Mouse (Mus musculus): Measurements from ENCODE around the gene Olfr481. TPM values are rescaled to one million over a fixed set of nuclear protein-coding genes. Genes with fewer than 3 reads are reported as not detected.

The Olfr481 gene
- not detected in 2 replicates for total RNA-seq (2017)

DNA sequence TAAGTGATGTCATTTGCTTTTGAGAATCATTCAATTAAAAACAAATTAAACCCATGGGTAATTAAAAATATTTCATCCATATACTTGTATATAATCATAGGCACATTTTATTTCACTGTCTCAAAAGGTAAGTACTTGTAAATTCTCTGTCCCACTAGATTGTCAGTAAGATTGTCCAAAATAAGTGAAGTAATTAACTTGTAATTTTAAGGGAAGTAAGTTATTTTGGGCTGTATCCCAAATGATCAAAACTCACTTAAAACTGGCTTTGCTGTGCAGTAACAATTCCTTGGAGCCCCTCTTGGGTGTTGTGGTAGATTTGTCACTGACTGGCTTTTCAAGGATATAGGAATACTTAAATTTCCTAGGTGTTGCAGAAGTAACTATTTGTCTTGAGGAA is at the start of gene Olfr481:
Gene Olfr481, plus strand, starts transcription at position 301 of the 400 bp plus-strand sequence.
- ATAC-seq (ENCODE audit: extremely low read depth, insufficient number of reproducible peaks, low FRiP score, poor library complexity, severe bottlenecking): no peak

DNA sequence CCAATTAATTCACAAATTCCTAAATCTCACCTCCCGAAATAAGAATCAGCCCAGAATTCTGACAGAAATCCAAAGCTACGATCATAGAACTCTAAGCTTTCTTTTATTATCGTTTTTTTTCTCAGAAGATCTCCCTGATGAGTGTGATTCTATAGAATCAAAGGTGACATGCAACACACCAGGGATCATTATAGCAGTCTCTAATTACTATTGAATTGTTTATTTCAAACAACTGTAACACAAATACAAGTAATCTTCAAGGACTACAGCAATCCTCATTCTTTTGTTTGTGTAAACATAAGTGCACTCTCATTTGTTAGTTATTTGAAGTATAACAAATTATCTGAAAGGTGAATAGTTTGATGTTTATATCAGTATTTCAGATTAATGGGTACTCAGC is 45.8 kb upstream of the Olfr481 start, which contains the start of gene Olfr478:
Gene Olfr478, minus strand, starts transcription at position 101 of the 400 bp plus-strand sequence.
- no peak for ATAC-seq (ENCODE audit: extremely low read depth, insufficient number of reproducible peaks, low FRiP score, poor library complexity, severe bottlenecking)

DNA sequence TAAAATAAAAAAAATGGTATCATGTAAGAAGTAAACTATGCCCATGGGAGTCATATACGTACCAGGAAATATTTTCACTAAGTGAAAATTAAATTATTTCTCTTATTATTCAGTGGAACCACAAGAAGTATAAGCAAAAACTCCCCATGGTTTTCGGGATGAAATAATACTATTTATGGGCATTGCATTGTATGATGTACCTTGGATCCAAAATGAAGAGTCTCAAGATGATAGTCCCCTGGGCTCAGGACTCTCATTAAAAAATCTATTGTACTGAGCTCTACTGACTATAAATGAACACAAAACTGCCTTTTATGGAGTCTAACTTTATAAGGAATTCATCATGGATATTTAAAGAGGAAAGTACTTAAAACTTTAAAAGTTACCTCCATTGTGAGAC is 29.3 kb upstream of the Olfr481 start, which contains the start of gene Olfr479:
Gene Olfr479, plus strand, starts transcription at position 301 of the 400 bp plus-strand sequence.
- ATAC-seq (ENCODE audit: extremely low read depth, insufficient number of reproducible peaks, low FRiP score, poor library complexity, severe bottlenecking): no peak

DNA sequence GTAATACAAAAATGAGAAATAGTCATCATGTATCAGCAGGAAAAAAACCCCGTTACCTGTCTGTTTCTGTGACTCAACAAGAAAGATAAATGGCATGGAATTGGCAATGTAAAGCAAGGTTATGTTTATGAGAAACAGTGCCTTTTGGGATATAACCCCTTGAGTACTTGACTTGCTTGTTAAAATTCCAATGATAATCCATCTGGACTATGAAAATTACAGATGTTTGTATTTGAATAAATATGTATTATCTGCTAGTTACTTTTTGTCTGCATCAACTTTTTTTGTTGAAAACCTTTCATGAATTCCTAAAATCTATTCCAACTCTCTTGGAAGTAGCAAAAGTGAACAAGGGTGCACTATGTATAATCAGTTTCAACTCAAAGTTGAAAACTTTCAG is 12.4 kb upstream of the Olfr481 start, which contains the start of gene Olfr480:
Gene Olfr480, minus strand, starts transcription at position 101 of the 400 bp plus-strand sequence.
- no peak for ATAC-seq (ENCODE audit: extremely low read depth, insufficient number of reproducible peaks, low FRiP score, poor library complexity, severe bottlenecking)

- ATAC-seq (ENCODE audit: extremely low read depth, insufficient number of reproducible peaks, low FRiP score, poor library complexity, severe bottlenecking): no peak
Measured at GRCm38 (mm10) chr7:108097486-108097885, 17.8 kb downstream of the Olfr481 start, which contains the start of gene Olfr482. Olfr482 (minus strand) TSS chr7:108097586.

GRCm38 (mm10) chr7:108100549-108100948 is 20.9 kb downstream of the Olfr481 start, which contains the start of gene Olfr483:
Olfr483 (plus strand) TSS chr7:108100849.
- no peak for ATAC-seq (ENCODE audit: extremely low read depth, insufficient number of reproducible peaks, low FRiP score, poor library complexity, severe bottlenecking)

- no peak for ATAC-seq (ENCODE audit: extremely low read depth, insufficient number of reproducible peaks, low FRiP score, poor library complexity, severe bottlenecking)
Measured at GRCm38 (mm10) chr7:108120681-108121080, 41.0 kb downstream of the Olfr481 start.

DNA sequence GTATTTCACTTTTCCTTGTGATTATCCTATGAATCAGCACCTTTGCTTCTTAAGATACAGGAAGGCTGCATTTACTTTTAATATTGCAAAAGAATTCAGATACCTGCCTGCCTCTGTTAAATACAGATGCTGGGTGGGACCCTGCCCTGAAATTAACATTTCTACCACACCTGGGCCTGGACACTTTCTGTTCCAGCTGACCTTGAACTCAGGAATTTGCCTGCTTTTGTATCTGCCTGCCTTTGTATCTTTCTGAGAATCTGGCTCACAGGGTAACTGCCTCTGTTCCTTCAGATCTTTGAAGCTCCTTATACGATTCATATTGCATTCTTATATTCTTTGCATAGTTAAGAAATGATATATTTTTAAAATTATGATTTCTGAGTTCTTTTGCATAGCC is 41.8 kb downstream of the Olfr481 start:
- no peak for ATAC-seq (ENCODE audit: extremely low read depth, insufficient number of reproducible peaks, low FRiP score, poor library complexity, severe bottlenecking)

DNA sequence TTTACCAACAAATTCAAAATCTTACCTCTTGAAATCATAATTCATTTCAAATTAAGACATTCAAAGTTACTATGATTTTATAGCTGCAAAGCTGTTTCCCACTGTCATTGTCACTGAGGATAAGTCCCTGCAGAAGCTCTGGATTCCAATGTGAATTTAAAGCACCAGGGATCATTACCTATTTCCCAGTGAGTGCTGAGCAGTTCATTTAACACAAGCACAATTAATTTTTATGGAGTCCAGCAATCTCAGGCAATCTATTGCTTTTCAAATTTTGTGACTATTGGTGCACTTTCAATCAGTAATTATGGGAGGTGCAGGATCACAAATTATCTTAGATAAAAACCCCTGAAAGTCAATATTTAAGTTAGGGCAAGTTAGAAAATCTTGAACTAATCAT is 47.7 kb downstream of the Olfr481 start, which contains the start of gene Olfr484:
Gene Olfr484, minus strand, starts transcription at position 101 of the 400 bp plus-strand sequence.
- no peak for ATAC-seq (ENCODE audit: extremely low read depth, insufficient number of reproducible peaks, low FRiP score, poor library complexity, severe bottlenecking)

Other genes starting within 250 kb of the Olfr481 start
- not detected in 2 replicates for gene Olfr470, start 232.4 kb upstream of the Olfr481 start, total RNA-seq (2017)
- gene Olfr472, start 182.0 kb upstream of the Olfr481 start, total RNA-seq (2017): not detected in 2 replicates
- gene Olfr473, start 149.4 kb upstream of the Olfr481 start, total RNA-seq (2017): not detected in 2 replicates
- gene Olfr474, start 125.2 kb upstream of the Olfr481 start, total RNA-seq (2017): not detected in 2 replicates
- gene Olfr476, start 115.1 kb upstream of the Olfr481 start, total RNA-seq (2017): not detected in 2 replicates
- not detected in 2 replicates for gene Olfr477, start 93.2 kb upstream of the Olfr481 start, total RNA-seq (2017)
- gene Olfr478, start 45.9 kb upstream of the Olfr481 start, total RNA-seq (2017): not detected in 2 replicates
- gene Olfr479, start 29.2 kb upstream of the Olfr481 start, total RNA-seq (2017): not detected in 2 replicates
- gene Olfr480, start 12.5 kb upstream of the Olfr481 start, total RNA-seq (2017): not detected in 2 replicates
- not detected in 2 replicates for gene Olfr482, start 17.7 kb downstream of the Olfr481 start, total RNA-seq (2017)
- not detected in 2 replicates for gene Olfr483, start 21.0 kb downstream of the Olfr481 start, total RNA-seq (2017)
- gene Olfr484, start 47.6 kb downstream of the Olfr481 start, total RNA-seq (2017): not detected in 2 replicates
- not detected in 2 replicates for gene Olfr485, start 80.0 kb downstream of the Olfr481 start, total RNA-seq (2017)
- gene Olfr486, start 92.9 kb downstream of the Olfr481 start, total RNA-seq (2017): not detected in 2 replicates
- gene Olfr487, start 134.8 kb downstream of the Olfr481 start, total RNA-seq (2017): not detected in 2 replicates
- not detected in 2 replicates for gene Olfr488, start 178.5 kb downstream of the Olfr481 start, total RNA-seq (2017)
- not detected in 2 replicates for gene Olfr490, start 209.1 kb downstream of the Olfr481 start, total RNA-seq (2017)
- gene Olfr491, start 233.6 kb downstream of the Olfr481 start, total RNA-seq (2017): not detected in 2 replicates
- gene Olfr492, start 243.8 kb downstream of the Olfr481 start, total RNA-seq (2017): not detected in 2 replicates

All from neutrophil, adult 5-6 weeks (primary cell).